Mouse (Mus musculus) intestine, embryonic 15.5 days (tissue): ENCODE measurements around the gene Slc25a16. TPM values are rescaled to one million over a fixed set of nuclear protein-coding genes. Genes with fewer than 3 reads are reported as not detected.
A peak's percentile ranks its signal among the peaks of the same experiment; 100 is the strongest.

Experiments used
- ATAC-seq: fragments of 200-750 bp; cut with Nextera tagmentation; 2 replicates; pipeline ENCODE4 v1.8.0; 2017; ENCODE audit warnings: moderate TSS enrichment, moderate library complexity
- H3K27ac ChIP-seq: fragments of 300-500 bp; sonication (generic); 2 replicates; pipeline ENCODE4 v1.5.1; 2015; ENCODE audit warnings: mild to moderate bottlenecking, inconsistent platforms
- H3K27me3 ChIP-seq: fragments of 300-500 bp; sonication (generic); replicated peaks from 2 replicates; pipeline ENCODE4 v1.6.1; 2015; ENCODE audit warnings: inconsistent platforms
- H3K36me3 ChIP-seq: fragments of 300-500 bp; sonication (generic); 2 replicates; pipeline ENCODE4 v1.6.1; 2015; ENCODE audit warnings: inconsistent platforms
- H3K4me1 ChIP-seq: fragments of 300-500 bp; sonication (generic); replicated peaks from 2 replicates; pipeline ENCODE4 v1.6.1; 2015; ENCODE audit warnings: inconsistent platforms
- H3K4me2 ChIP-seq: fragments of 300-500 bp; sonication (generic); replicated peaks from 2 replicates; pipeline ENCODE4 v1.6.1; 2015; ENCODE audit warnings: mild to moderate bottlenecking, inconsistent platforms
- H3K4me3 ChIP-seq: fragments of 300-500 bp; sonication (generic); replicated peaks from 2 replicates; pipeline ENCODE4 v1.5.1; 2015; ENCODE audit warnings: inconsistent platforms
- H3K9ac ChIP-seq: fragments of 300-500 bp; sonication (generic); 2 replicates; pipeline ENCODE4 v1.6.1; 2015; ENCODE audit warnings: inconsistent platforms
- H3K9me3 ChIP-seq: fragments of 300-500 bp; sonication (generic); 2 replicates; pipeline ENCODE4 v1.6.1; 2016; ENCODE audit warnings: inconsistent platforms
- whole genome bisulfite sequencing: fragments of 180-500 bp; shearing (Covaris S2); methylation state at CpG from one replicate; pipeline ENCODE4 v1.1.7; 2015; 5-methylcytosine and 5-hydroxymethylcytosine counted together
- polyA plus RNA-seq: library from polyadenylated mRNA; unstranded; fragments of >200 nt; fragmentation: Nextera tagmentation; extraction: Ambion mirVana; gene quantifications from 2 replicates; pipeline ENCODE4 v1.2.1, GENCODE M21; 2015

The Slc25a16 gene
- polyA plus RNA-seq, 1 experiment from 2014 or later: 12.5 TPM

GRCm38 (mm10) chr10:62979667-62980038 is 59.2 kb downstream of the Slc25a16 start:
- 0 out of 2 replicates have a peak, but pooled peaks cover 3% of the 10 kb centered on the region for H3K4me1 ChIP-seq
- peaks cover 6% of the 10 kb centered on the region for H3K36me3 ChIP-seq
- no peak for ATAC-seq
- no peaks in the 10 kb centered on the region for H3K9me3 ChIP-seq
- peak overlapping the region; percentile 97 for H3K4me3 ChIP-seq
- H3K27ac ChIP-seq: no peak overlapping the region
- H3K27me3 ChIP-seq: no peaks in the 10 kb centered on the region
- 11% methylated on average over 10 of the region's 10 CpGs for WGBS
- peak overlapping the region; percentile 91 for H3K9ac ChIP-seq
- H3K4me2 ChIP-seq: peak overlapping the region; percentile 86

GRCm38 (mm10) chr10:62980039-62980954 is 59.9 kb downstream of the Slc25a16 start, which contains the start of gene Rufy2:
Rufy2 (plus strand) TSS chr10:62980223.
- Histone ChIP-seq H3K4me1 (0 out of 2 replicates have a peak, but pooled peaks cover 3% of the 10 kb centered on the region), H3K4me3 (peak within 1 kb of the TSS; percentile 97), H3K36me3 (peaks cover 8% of the 10 kb centered on the region), H3K27me3 (no peaks in the 10 kb centered on the region), H3K9me3 (no peaks in the 10 kb centered on the region), H3K27ac (peak within 1 kb of the TSS; percentile 66), H3K4me2 (peak within 1 kb of the TSS; percentile 86), H3K9ac (peak within 1 kb of the TSS; percentile 91)
- under 1% methylated on average over 75 of the region's 77 CpGs for WGBS
- peak; percentile 94 for ATAC-seq

GRCm38 (mm10) chr10:62984072-62984471 is 63.6 kb downstream of the Slc25a16 start:
- Histone ChIP-seq H3K4me3 (no peak overlapping the region), H3K9me3 (no peaks in the 10 kb centered on the region), H3K36me3 (peaks cover 8% of the 10 kb centered on the region), H3K9ac (no peak overlapping the region), H3K27me3 (no peaks in the 10 kb centered on the region), H3K4me2 (no peak overlapping the region), H3K27ac (no peak overlapping the region), H3K4me1 (0 out of 2 replicates have a peak, but pooled peaks cover 3% of the 10 kb centered on the region)
- ATAC-seq: no peak
- 89% methylated on average over 11 of the region's 11 CpGs for WGBS

- no peaks in the 10 kb centered on the region for H3K27me3 ChIP-seq
- ATAC-seq: no peak
- H3K27ac ChIP-seq: no peak overlapping the region
- peaks cover 8% of the 10 kb centered on the region for H3K36me3 ChIP-seq
- WGBS: 86% methylated on average over 6 of the region's 6 CpGs
- H3K4me2 ChIP-seq: no peak overlapping the region
- H3K9me3 ChIP-seq: no peaks in the 10 kb centered on the region
- no peak overlapping the region for H3K4me3 ChIP-seq
- H3K9ac ChIP-seq: no peak overlapping the region
- H3K4me1 ChIP-seq: 0 out of 2 replicates have a peak, but pooled peaks cover 3% of the 10 kb centered on the region
Observed at GRCm38 (mm10) chr10:62984495-62984894, 64.1 kb downstream of the Slc25a16 start.

GRCm38 (mm10) chr10:62987341-62987740 is 66.9 kb downstream of the Slc25a16 start:
- H3K9me3 ChIP-seq: no peaks in the 10 kb centered on the region
- H3K27me3 ChIP-seq: no peaks in the 10 kb centered on the region
- no peaks in the 10 kb centered on the region for H3K4me1 ChIP-seq
- peaks cover 16% of the 10 kb centered on the region for H3K36me3 ChIP-seq
- 31% methylated on average over 3 of the region's 3 CpGs for WGBS
- ATAC-seq: no peak
- no peak overlapping the region for H3K9ac ChIP-seq
- H3K27ac ChIP-seq: no peak overlapping the region
- no peak overlapping the region for H3K4me2 ChIP-seq
- no peak overlapping the region for H3K4me3 ChIP-seq

GRCm38 (mm10) chr10:62990636-62991035 is 70.2 kb downstream of the Slc25a16 start:
- no peak overlapping the region for H3K9ac ChIP-seq
- H3K4me1 ChIP-seq: no peaks in the 10 kb centered on the region
- H3K4me2 ChIP-seq: no peak overlapping the region
- WGBS: 95% methylated on average over 15 of the region's 15 CpGs
- no peak overlapping the region for H3K27ac ChIP-seq
- H3K36me3 ChIP-seq: peaks cover 14% of the 10 kb centered on the region
- no peaks in the 10 kb centered on the region for H3K27me3 ChIP-seq
- H3K4me3 ChIP-seq: no peak overlapping the region
- H3K9me3 ChIP-seq: no peaks in the 10 kb centered on the region
- ATAC-seq: no peak

- no peaks in the 10 kb centered on the region for H3K4me1 ChIP-seq
- H3K27me3 ChIP-seq: no peaks in the 10 kb centered on the region
- no peak overlapping the region for H3K4me3 ChIP-seq
- WGBS: 82% methylated on average over 7 of the region's 9 CpGs
- no peaks in the 10 kb centered on the region for H3K9me3 ChIP-seq
- peaks cover 31% of the 10 kb centered on the region for H3K36me3 ChIP-seq
- no peak for ATAC-seq
- H3K9ac ChIP-seq: no peak overlapping the region
- no peak overlapping the region for H3K4me2 ChIP-seq
- no peak overlapping the region for H3K27ac ChIP-seq
Observed at GRCm38 (mm10) chr10:62993991-62994390, 73.6 kb downstream of the Slc25a16 start.

Other genes with a start within 250 kb of the Slc25a16 start
- 1.0 and 1.1 TPM in 2 replicates for gene Stox1, start 194.5 kb upstream of the Slc25a16 start, polyA plus RNA-seq
- 109 and 110 TPM in 2 replicates for gene Ccar1, start 128.3 kb upstream of the Slc25a16 start, polyA plus RNA-seq
- gene Tet1, start 11.6 kb upstream of the Slc25a16 start, polyA plus RNA-seq: 14.4 and 18.3 TPM in 2 replicates
- 21.7 and 22.0 TPM in 2 replicates for gene Dna2, start 26.4 kb downstream of the Slc25a16 start, polyA plus RNA-seq
- gene Rufy2, start 59.6 kb downstream of the Slc25a16 start, polyA plus RNA-seq: 20.3 and 20.7 TPM in 2 replicates
- gene Hnrnph3, start 103.6 kb downstream of the Slc25a16 start, polyA plus RNA-seq: 73.6 and 75.4 TPM in 2 replicates
- 5.7 and 6.8 TPM in 2 replicates for gene Pbld2, start 103.7 kb downstream of the Slc25a16 start, polyA plus RNA-seq
- gene Pbld1, start 139.5 kb downstream of the Slc25a16 start, polyA plus RNA-seq: 2.6 and 6.4 TPM in 2 replicates
- 0.16 TPM in 1 of 2 replicates, not detected in the other for gene Atoh7, start 179.0 kb downstream of the Slc25a16 start, polyA plus RNA-seq